8 mouse cellular contexts compared by ENCODE assay signal in genomic region chr10:44997184-44997905, GRCm38 (mm10).
A peak's percentile ranks its signal among the peaks of the same experiment; 100 is the strongest.
DNase-seq lines count a peak whose midpoint lies in the region; ATAC-seq lines count a peak whose summit lies in the region.

No protein-coding gene starts in this region.

- H3K4me1 ChIP-seq in lung, embryonic 15.5 days = peaks cover 27% of the 10 kb centered on the region

- ATAC-seq in lung, embryonic 15.5 days (ENCODE audit: borderline replicate concordance, extremely low read depth, low FRiP score, low TSS enrichment) = peak; percentile 55

- no peaks in the 10 kb centered on the region for H3K36me3 ChIP-seq in lung, embryonic 15.5 days

- H3K9ac ChIP-seq in lung, embryonic 15.5 days = no peak overlapping the region

- H3K4me2 ChIP-seq in lung, embryonic 15.5 days = peak overlapping the region; percentile 37

- H3K27ac ChIP-seq in lung, embryonic 15.5 days = peak overlapping the region; percentile 63

- H3K9me3 ChIP-seq in lung, embryonic 15.5 days = no peaks in the 10 kb centered on the region

- H3K4me3 ChIP-seq in lung, embryonic 15.5 days = no peak overlapping the region

- 9% methylated on average over 14 of the region's 14 CpGs for WGBS in lung, embryonic 15.5 days

- H3K27me3 ChIP-seq in lung, embryonic 15.5 days = no peaks in the 10 kb centered on the region

- peak; percentile 60 for DNase-seq in embryo, embryonic 10 days (ENCODE audit: low spot score)
- peak; percentile 40 to 60 for DNase-seq in heart, adult 18-20 months
- peak; percentile 46 for DNase-seq in kidney, adult 11 months
- peak; percentile 13 for DNase-seq in yolk sac, embryonic 10.5 days (ENCODE audit: low spot score)
- DNase-seq in right cerebral cortex, postnatal 25 days = no peak
- DNase-seq in frontal cortex, postnatal 25 days (ENCODE audit: low spot score in 2 of 2) = no peak
- DNase-seq in right cerebral cortex, postnatal 10 days (ENCODE audit: low spot score in 2 of 2) = no peak

Comparison
In these comparisons a context has a peak if more than half of its experiments do, and no peak if none do; other contexts are left out.
1. DNase-seq: peak in embryo, embryonic 10 days (single experiment), heart, adult 18-20 months (2 of 2), kidney, adult 11 months (single experiment) and yolk sac, embryonic 10.5 days (single experiment); none in right cerebral cortex, postnatal 25 days (single experiment), frontal cortex, postnatal 25 days (0 of 2) and right cerebral cortex, postnatal 10 days (0 of 2).